Mouse (Mus musculus): ENCODE data around the gene Fbxl17.

Fbxl17 gene

DNA sequence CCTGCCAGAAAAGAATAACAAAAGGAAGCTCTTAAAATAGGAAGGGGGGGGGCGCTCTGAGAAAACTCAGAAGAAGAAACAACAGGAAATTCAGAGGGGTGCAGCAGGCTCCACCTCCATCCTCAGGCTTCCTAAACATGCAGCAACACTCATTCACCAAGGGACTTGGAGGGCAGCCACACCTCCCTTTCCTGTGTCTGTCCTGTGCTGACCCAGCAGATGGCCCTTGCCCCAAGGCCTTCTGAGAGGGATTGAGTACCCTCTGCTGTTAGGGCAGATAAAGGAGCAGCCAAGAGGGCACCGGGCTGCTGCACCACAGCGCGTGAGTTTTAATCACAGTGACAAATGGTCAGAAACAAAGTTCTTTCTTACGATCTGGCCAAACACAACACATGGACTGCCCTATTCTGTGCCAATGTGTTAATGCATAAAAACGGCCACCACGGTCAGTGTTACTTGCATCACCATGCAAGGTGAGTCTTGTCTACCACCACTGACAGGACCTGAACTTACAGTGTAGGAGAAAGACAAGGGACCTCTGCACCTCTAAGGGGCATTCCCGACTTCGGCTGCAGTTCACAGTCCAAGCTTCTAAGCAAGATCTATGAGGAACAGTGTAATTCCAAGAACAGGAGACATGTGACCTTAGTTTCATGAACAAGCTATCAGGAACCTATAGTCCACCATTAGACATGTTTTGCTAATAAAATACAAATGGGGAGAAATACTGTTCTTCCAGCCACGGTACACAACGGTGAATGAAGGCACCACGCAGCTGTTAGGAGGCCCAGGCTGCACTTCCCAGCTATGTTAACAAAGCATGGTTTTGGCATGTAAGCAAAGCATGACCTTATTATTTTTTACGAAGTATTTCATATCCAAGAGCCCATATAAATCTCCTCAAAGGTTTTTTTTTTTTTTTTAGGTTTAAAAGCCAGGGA, 96.8 kb downstream of the Fbxl17 start:
- no peak for DNase-seq (ENCODE audit: low spot score)

DNA sequence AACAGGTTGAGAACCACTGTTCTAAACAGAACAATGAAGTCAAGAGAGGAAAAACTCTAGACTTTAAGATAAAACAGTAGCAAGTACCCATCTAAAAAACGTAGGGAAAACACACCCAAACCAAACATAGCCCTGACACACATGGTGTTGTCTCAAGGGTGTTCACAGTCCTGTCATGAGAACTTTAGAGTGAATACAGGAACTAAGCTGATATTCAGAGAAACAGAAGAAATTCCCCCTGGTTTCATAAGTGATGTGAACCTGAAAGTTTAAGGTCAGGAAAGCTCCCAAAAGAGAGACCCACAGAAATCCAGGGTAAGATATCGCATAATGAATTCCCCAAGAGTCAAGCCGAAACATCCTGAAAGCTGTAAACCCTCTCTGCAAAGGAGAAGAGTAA, 97.6 kb downstream of the Fbxl17 start:
- no peak for DNase-seq (ENCODE audit: low spot score)

DNA sequence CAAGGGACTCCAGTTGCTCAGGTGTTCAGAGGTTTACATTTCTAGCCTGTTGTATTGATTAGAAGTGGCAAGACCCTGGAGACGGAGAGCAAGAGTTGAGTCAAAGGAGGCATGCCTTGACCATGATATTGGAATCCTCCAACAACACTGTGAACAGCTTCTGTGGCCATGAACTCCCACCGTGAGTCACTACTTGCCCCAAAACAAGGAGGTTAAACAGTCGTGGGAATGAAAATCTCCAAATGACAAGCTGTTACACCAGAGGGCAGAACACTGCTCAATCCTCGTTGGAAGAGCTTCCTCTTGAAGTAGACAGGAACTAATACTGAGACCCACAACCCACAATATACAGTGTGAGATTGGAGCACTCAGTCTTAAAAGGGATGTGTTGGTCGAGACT, 99.2 kb downstream of the Fbxl17 start:
- no peak for DNase-seq (ENCODE audit: low spot score)

DNA sequence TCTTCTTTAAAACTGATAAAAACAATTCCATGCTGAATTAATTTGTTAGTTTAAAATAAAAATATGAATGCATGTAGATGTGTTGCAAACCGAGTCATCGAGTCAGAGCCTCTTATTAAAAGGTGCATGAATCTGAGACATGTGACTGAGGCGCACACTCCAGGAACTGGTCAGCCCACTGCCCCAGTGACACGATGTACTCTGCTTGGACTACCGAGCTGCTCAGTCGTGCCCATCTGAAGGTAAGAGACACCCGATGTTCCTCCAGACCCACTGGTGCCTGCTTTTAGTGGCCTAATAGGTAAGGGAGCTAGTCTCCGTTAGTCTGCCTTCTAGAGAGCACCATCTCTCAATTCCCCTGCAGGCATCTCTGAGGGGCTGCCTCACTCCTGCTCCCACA, 100.0 kb downstream of the Fbxl17 start:
- DNase-seq (ENCODE audit: low spot score) = no peak

DNA sequence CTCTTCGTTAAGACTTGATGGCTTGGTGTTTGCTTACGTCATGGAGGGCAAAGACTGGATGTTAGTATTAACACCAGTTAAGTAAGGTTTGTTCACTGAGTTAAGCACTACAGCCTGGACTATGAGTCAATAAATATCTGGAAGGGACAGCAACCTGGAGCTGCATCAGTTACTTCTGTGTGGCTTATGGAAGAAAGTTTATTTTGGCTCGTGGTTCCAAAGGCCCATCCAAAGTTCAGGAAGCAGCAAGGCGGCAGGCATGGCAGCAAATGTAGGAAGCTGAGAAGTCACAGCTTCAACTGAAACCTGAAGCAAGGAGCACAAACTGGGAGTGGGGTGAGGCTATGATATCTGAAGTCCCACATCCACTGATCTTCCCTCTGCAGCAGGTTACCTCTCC, 108.3 kb downstream of the Fbxl17 start:
- DNase-seq (ENCODE audit: low spot score) = no peak

DNA sequence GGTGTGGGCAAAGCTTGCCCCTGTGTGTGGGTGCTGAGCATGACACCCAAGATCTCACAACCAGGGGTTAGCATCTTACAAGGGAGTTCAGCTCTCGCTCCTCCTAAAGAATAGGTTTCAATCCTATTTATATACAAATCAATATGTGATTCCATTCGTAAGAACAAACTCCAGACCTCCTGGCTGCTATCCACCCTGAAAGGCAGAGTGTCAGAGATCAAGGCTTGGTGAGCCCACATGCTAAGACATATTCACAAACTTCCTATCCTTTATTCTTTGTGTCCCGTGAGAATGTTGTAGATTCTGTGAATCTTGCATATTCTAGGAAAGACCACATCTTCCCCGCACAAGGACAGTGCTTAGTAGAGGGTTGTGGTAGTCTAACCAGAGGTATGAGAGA, 108.9 kb downstream of the Fbxl17 start:
- no peak for DNase-seq (ENCODE audit: low spot score)

DNA sequence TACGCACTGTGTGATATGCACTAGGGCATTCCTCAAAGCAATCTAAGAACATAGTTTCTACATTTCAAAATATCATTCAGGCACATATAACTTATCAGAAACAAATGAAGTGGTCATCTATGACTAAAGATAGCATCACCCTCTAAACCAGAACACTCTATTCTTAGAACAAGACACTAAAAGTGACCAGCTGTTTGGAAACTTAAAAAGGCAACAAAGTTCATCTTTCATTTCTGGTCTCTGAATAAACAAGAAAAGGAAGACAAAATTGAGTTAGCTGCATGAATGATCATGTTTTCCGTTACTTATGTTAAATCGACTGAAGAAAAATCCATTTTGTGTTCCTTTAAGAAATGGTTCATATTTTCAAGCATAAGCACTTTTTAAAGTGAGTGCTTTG, 128.8 kb downstream of the Fbxl17 start:
- no peak for DNase-seq (ENCODE audit: low spot score)

DNA sequence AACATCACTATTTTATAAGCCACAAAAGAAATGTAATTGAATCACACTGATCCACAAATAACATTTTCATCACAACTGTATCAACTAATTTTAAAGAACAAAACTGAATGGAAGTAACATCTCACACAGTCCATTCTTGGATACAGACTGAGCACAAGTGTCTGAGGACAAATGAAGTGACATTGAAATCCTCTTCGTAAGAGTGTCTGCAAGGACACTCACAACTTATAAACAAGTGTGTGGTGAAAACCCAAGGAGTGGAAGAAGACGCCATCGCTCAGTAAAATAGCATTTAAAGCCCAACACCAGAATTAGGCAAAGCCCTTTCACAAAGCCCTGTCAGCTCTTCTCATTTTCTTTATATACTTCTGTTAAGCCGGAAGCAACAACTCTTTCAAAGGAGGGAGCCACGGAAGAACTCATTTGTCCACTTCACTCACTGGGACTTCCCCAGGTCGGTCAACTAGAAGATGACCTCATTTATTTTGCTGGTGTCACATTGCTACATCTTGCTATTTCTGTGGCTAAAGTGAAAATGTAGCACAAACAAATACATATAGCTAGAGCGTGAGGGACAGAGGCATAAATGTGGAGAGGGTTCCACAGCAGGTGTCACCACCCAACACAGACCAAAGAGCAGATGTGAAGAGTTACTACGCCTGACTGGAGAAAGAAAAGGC, 130.0 kb downstream of the Fbxl17 start:
- no peak for DNase-seq (ENCODE audit: low spot score)

DNA sequence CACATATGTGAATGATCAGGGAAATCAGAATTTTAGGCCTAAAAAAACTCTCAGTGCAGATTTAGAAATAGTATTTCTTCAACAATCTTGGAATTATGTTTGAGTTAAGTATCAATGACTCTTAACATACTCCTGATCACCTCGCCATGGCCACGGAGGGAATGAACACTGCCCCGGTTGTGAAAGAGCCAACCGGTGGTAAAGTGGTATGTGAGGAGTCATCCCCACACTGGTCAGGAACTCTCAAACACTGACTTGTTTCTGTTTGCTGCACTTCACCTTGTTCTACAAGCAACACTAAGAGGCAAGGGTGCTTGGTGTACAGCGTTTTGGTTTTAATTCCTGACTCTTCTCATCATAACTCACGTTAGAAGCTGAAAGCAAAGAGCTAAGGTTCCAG, 132.3 kb downstream of the Fbxl17 start:
- DNase-seq (ENCODE audit: low spot score) = no peak

DNA sequence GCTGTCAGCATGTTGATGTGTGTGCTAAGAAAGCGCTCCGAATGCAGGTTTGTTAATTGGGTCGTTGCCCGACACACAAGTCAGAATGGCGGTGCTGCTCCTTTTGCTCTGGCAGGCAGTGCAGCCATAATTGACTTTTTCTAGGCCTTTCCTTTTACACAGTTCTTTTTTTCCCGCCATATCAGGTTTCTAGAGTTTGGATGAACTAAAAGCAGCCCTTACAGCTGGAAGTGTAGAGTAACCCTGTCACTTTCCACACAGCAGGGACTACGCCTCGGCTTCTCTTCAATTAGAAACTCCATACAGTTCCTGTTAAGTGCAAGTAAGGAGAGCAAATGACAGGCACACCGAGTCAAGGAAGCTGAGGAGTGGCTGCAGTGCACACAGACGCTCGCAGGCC, 133.8 kb downstream of the Fbxl17 start:
- no peak for DNase-seq (ENCODE audit: low spot score)

DNA sequence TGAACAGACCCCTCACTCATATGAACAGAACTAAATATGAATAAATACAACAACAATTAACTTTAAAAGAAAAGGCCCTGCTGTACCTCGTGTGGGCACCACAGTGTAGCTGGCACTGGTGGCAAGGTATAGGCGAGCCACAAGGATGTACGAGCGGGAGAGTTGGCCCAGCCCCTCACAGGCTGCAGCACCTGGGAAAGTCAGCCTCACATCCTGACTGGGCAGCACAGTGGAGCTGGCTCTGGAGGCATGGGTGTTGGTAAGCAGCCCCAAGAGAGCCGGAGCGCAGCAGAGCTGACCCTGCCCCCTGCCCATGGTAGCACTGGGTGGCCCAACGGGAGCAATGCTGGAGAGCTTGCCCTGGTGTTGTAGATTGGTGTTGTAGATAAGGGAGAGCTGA, 135.2 kb downstream of the Fbxl17 start:
- no peak for DNase-seq (ENCODE audit: low spot score)

DNA sequence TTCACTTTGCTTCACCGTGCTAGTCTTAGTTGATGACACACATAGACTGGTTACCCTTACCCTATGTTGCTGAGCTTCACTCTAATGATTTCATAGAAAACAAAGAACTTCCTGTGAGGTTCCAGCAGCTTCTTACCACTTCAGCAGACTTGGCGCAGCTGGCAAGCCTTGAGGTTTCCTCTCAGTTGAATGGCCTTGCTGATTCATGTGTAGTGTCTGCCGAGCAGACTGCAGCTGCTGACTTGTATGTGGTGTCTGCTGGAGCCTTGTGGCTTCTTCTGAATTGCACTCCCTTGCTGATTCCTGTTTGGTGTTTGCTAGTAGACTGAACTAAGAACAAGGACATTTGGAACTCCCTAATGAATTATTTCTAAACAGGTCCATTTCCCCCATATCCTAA, 137.6 kb downstream of the Fbxl17 start:
- DNase-seq (ENCODE audit: low spot score) = no peak

DNA sequence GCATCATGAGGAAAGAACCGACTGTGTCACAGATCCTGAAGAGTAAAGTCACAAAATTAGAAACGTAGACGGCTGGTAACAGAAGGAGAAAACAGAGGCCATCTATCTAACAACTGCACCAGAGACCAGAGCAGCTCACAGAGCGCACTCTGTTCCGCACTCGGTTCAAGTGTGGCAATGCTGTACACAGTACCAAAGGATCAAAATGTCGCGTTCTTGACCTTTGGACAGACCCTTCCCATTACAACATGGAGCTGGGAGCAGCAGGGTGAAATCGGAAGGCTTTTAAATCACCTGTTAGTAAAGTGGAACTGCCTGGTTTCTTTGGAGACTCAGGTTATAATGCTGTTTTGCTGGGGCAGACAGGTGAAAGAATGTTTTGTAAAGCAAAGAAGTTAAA, 138.1 kb downstream of the Fbxl17 start:
- no peak for DNase-seq (ENCODE audit: low spot score)

DNA sequence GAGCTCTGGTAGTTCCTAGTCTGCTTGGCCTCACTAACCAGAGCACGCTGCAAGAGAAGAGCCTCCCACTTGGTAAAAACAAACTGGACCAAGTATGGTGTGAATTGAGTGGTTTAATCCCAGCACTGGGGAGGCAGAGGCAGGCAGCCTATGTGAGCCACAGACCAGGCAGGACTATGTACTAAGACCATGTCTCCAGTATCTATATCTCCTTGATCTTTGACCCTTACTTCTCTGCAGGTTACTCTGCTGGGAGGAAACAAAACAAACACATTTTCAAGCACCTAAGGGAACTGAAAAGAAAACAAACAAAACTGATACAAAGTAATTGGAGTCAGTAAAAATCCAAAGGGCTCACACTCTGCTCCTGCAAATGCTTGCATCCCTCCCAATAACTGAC, 141.0 kb downstream of the Fbxl17 start:
- DNase-seq (ENCODE audit: low spot score) = no peak

DNA sequence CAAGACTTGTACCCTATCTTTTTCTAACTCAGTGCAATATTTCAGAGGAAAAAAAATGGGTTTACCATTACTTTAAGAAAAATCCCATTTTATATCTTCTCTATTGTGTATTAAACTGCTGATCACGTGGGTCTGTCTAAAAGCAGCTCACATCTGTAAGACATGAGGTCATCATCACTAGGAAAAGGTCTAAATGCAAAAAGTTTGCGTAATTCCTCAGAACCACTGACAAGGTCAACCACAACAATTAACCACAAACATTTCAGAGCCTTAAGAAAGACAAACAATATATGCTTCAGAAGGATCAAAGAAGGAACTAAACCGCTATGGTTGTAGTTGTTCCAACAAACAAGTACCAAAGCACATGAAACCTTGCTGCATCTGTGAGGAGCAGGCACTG, 143.6 kb downstream of the Fbxl17 start:
- no peak for DNase-seq (ENCODE audit: low spot score)

DNA sequence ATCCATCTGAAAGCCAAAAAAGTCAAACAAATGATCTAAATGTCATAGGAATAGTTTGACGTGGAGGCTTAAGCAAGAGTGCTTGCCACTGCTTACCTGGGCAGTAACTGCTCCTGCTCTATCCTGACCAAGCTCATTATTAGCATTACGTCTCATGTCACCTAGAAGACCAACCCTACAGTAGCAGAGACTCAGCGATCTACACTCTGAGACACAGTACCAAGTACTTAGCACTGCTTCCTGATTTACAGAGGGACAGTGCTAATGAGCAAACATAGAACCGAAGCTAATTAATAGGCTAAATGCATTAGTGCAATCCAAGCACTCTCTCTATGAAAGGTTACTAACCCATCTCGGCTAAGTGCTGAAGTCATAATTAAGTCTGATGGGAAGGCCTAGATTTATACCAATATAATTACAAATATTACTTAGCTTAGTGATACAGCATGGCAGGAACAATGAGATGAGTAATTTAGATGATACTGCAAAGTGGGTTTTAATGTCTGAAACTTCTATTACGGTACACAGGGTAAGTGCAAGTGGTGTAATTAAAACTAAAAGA, 147.1 kb downstream of the Fbxl17 start:
- no peak for DNase-seq (ENCODE audit: low spot score)

DNA sequence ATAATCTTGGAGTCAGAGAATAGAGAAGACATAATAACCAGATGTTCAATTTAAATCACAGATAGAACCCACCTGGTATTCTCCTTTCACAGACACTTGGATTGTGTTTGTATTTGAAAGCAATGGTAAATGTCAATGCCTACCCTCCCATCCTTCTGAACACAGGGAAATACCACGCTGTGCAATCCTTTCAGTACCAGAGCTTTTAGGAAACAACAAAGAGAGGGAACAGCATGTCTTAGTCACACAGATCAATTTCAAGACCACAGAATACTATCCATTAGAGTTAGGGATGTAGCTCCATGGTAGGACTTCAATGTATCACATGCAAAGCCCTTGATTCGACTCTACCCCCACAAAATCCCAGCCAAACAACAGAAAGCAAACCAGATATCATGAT, 148.1 kb downstream of the Fbxl17 start:
- no peak for DNase-seq (ENCODE audit: low spot score)

DNA sequence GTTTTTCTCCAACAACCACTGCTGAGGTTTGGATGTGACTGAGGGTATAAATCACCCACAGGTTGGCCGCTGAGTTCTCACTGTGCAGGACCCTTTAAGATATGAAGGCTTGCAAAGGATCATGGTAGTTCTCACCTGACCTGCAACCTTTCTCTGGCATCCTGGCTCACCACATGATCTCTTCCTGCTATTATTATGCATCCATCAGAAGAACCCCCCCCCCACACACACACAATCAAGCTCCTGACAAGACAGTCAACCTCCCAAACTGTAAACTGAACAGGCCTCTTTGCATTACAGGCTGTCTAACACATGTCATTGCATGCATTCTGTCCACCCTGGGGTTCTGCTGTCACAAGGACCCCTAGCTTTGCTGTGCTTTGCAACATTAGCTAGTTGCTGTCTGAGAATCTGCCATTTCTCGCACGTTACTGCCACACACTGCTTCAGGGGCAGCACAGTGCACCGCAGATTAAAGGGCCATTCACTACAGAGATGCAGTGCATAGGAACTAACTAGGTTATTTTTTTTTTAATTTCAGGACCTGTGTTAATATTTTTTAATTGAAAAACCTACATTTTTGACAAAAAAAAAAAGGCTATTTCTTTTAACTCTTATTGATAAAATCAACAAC, 148.8 kb downstream of the Fbxl17 start:
- DNase-seq (ENCODE audit: low spot score) = no peak

DNA sequence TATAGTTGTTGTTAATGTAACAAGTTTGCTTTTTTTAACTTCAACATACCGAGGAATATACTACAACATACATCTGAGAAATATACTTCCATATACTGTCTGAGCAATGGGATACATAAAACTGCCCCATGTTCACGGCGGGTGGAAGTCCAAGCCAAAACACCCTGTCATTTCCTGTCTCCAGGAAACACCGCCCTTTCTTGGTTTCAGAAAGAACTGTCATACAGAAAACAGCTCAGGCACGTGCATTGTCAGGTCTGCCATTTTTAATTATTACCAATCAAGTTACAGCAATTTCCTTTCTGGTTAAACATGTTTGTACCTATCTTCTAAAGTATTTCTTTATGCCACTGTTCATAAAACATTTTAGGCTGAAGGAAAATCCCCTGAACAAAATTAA, 155.7 kb downstream of the Fbxl17 start:
- DNase-seq (ENCODE audit: low spot score) = no peak

DNA sequence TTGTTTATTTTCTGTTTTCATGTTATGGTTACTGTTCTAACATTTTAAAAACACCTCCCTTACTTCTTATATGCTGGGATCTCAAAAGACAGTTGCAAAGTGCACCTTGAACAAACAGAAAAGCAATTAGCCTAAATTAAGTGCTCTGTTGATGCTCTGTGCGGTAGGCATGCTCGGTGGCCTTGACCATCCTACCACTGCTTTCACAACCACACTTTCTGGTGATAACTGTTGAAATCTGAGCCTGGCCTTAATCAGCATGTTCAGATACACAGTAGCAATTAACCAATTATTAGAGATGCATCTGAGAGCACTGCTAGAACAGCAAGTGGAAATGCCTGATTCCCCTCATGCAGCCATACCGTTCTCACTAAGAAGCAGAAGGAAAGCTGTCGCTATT, 156.7 kb downstream of the Fbxl17 start:
- DNase-seq (ENCODE audit: low spot score) = no peak

DNA sequence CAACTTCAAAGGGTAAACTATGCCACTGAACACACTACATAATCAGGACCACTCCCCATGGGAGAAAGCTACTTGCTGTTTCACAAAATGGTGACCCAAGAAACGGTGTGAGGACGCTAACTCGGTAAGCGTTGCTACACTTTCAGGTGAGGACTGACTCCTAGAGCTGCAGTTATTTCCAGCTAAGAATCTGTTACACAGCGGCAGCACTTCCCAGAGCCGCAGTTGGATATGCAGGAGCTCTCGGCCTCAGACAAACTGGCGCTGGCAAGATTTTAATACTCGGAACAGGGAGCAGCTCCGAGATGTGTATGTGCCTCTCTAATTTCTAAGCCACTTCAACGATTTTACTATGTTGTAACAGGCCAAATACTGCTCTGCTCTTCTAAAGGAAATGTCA, 157.4 kb downstream of the Fbxl17 start:
- DNase-seq (ENCODE audit: low spot score) = no peak

DNA sequence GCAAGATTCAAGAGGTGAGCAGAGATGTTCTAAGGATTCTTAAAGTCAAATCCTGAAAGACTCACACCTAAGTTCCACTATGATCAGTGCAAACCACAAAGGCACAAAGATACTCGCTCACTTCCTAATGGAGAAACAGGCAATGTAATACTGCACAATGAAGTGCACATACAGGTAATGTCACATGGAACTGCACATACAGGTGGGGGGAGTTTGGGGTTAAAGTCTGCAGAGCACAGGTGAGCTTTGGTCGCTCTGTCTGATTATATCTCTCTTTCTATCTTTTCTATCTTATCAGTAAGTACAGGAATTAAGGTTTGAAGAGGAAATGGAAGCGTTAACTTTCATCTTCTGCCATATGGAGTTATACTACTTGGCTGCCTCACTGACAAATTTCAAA, 158.6 kb downstream of the Fbxl17 start:
- no peak for DNase-seq (ENCODE audit: low spot score)

DNA sequence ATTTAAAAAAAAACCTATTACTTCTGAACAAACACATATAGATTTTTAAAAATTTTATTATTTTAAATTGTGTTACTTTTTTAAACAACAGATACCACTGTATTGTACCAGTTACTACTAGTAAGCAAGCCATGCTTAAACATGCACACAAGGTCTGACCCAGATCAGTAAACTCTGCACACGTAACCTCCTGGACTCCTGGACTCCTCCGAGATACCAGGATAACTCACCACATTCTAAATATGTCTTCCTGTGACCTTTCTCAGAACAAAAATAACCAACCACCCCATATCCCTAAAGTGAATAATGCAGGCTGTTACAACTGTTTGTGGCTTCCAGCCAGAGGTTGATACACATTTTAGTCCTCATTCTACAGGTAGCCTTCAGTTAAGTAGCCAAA, 170.9 kb downstream of the Fbxl17 start:
- no peak for DNase-seq (ENCODE audit: low spot score)
